Mouse (Mus musculus): Measurements from ENCODE around the gene Paqr3. TPM values are rescaled to one million over a fixed set of nuclear protein-coding genes. Genes with fewer than 3 reads are reported as not detected.

Paqr3 gene
- polyA plus RNA-seq, 1 experiment from 2014 or later, result 16.8 TPM

- no peak for ATAC-seq
- no peaks in the 10 kb centered on the region for H3K9me3 ChIP-seq (ENCODE audit: control insufficient read depth, low read length)
- H3K27me3 ChIP-seq (replicated peaks; ENCODE audit: control insufficient read depth, insufficient read depth, low read length), result no peaks in the 10 kb centered on the region
- H3K4me2 ChIP-seq (ENCODE audit: low read length), result peak overlapping the region; percentile 71
- peaks cover 3% of the 10 kb centered on the region for H3K36me3 ChIP-seq (ENCODE audit: control insufficient read depth, insufficient read depth, low read length)
- H3K9ac ChIP-seq (ENCODE audit: low read depth, low read length), result peak overlapping the region; percentile 83
- 6% methylated on average over 5 of the region's 5 CpGs for WGBS
- H3K4me3 ChIP-seq (ENCODE audit: low read length), result peak overlapping the region; percentile 77
- H3K27ac ChIP-seq (ENCODE audit: low read depth, low read length), result peak overlapping the region; percentile 74
- H3K4me1 ChIP-seq (ENCODE audit: control insufficient read depth, insufficient read depth, low read depth, low read length), result peaks cover 16% of the 10 kb centered on the region
Observed at GRCm38 (mm10) chr5:97110697-97111096, 699 bp downstream of the Paqr3 start.

DNA sequence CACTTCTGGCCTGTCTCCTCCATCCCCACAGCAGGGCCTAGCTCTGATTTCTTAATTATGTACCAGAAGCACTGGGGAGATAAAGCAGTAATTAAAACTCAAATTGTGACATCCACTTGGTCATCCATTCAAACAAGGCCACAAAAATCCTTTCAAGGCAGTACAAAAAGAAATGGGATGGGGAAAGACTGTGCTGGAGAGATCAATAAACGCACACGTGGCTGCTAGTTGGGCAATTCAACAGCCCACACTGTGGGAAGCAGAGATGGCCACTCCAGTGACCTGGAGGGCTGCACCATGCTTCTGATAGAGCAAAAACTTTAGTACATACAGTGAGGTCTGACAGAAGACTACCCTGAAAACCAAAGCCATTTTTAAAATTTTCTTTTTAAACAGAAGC lies 1.3 kb downstream of the Paqr3 start:
- H3K4me2 ChIP-seq (ENCODE audit: low read length), result peak overlapping the region; percentile 71
- H3K9me3 ChIP-seq (ENCODE audit: control insufficient read depth, low read length), result no peaks in the 10 kb centered on the region
- peak overlapping the region; percentile 11; the same call in 1 of the 2 replicates for H3K9ac ChIP-seq (ENCODE audit: low read depth, low read length)
- no peak for ATAC-seq
- H3K27ac ChIP-seq (ENCODE audit: low read depth, low read length), result no peak overlapping the region
- peaks cover 6% of the 10 kb centered on the region for H3K36me3 ChIP-seq (ENCODE audit: control insufficient read depth, insufficient read depth, low read length)
- WGBS, result 38% methylated on average over 2 of the region's 2 CpGs
- H3K4me1 ChIP-seq (ENCODE audit: control insufficient read depth, insufficient read depth, low read depth, low read length), result peaks cover 16% of the 10 kb centered on the region
- H3K4me3 ChIP-seq (ENCODE audit: low read length), result peak overlapping the region; percentile 77
- no peaks in the 10 kb centered on the region for H3K27me3 ChIP-seq (replicated peaks; ENCODE audit: control insufficient read depth, insufficient read depth, low read length)

DNA sequence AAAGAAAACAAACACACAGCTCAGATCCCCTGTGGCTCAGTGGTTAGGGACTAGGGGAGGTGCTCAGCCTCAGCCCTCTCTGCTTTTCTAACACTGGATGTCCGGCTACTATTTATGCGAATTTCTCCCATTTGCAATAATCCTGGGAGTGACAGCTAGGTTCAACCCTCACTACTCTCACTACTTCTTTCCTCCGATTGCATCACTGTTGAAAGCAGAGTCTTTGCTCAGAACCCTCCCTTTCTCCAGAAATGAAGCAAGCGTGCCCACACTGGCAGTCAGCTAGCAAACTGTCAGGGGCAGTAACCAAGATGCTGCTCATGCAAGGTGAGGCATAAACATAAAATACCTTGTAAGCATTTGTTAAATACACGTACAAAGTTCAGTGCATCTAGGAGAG lies 3.1 kb downstream of the Paqr3 start:
- Histone ChIP-seq H3K27me3 (replicated peaks; ENCODE audit: control insufficient read depth, insufficient read depth, low read length) (no peaks in the 10 kb centered on the region), H3K4me3 (ENCODE audit: low read length) (no peak overlapping the region), H3K4me1 (ENCODE audit: control insufficient read depth, insufficient read depth, low read depth, low read length) (peaks cover 16% of the 10 kb centered on the region), H3K27ac (ENCODE audit: low read depth, low read length) (no peak overlapping the region), H3K9ac (ENCODE audit: low read depth, low read length) (no peak overlapping the region), H3K4me2 (ENCODE audit: low read length) (no peak overlapping the region), H3K9me3 (ENCODE audit: control insufficient read depth, low read length) (no peaks in the 10 kb centered on the region), H3K36me3 (ENCODE audit: control insufficient read depth, insufficient read depth, low read length) (peaks cover 6% of the 10 kb centered on the region)
- WGBS, result 83% methylated on average over 5 of the region's 5 CpGs
- ATAC-seq, result no peak

- Histone ChIP-seq H3K4me1 (ENCODE audit: control insufficient read depth, insufficient read depth, low read depth, low read length) (no peaks in the 10 kb centered on the region; the same call in 1 of the 2 replicates), H3K27me3 (replicated peaks; ENCODE audit: control insufficient read depth, insufficient read depth, low read length) (no peaks in the 10 kb centered on the region), H3K36me3 (ENCODE audit: control insufficient read depth, insufficient read depth, low read length) (peaks cover 20% of the 10 kb centered on the region), H3K27ac (ENCODE audit: low read depth, low read length) (no peak overlapping the region), H3K4me2 (ENCODE audit: low read length) (no peak overlapping the region), H3K9ac (ENCODE audit: low read depth, low read length) (no peak overlapping the region), H3K4me3 (ENCODE audit: low read length) (no peak overlapping the region), H3K9me3 (ENCODE audit: control insufficient read depth, low read length) (no peaks in the 10 kb centered on the region)
- 94% methylated on average over 8 of the region's 8 CpGs for WGBS
- no peak for ATAC-seq
Observed at GRCm38 (mm10) chr5:97099954-97100353, 11.4 kb downstream of the Paqr3 start.

DNA sequence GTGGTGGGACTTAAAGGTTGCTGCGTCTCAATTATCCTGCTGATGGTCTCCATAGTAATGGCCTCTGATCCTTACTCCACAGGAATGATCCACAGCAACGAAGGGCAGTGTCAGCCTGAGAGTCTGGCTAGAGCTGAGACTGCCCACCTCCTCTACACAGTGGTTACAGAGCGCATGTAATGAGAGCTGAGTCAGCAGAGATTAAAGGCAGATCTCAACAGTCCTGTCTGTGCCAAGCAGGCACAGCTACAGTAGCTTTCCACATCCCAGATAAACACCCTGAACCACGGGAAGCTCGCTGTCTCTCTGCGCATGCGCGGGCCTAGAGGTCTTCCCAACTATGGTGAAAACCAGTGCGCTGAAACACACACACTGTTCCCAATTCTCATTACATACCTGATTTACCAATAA lies 13.8 kb downstream of the Paqr3 start:
- ATAC-seq, result peak; percentile 70
- Histone ChIP-seq H3K27ac (ENCODE audit: low read depth, low read length) (no peak overlapping the region), H3K27me3 (replicated peaks; ENCODE audit: control insufficient read depth, insufficient read depth, low read length) (no peaks in the 10 kb centered on the region), H3K4me2 (ENCODE audit: low read length) (no peak overlapping the region), H3K9ac (ENCODE audit: low read depth, low read length) (no peak overlapping the region), H3K36me3 (ENCODE audit: control insufficient read depth, insufficient read depth, low read length) (peaks cover 18% of the 10 kb centered on the region), H3K4me1 (ENCODE audit: control insufficient read depth, insufficient read depth, low read depth, low read length) (no peaks in the 10 kb centered on the region; the same call in 1 of the 2 replicates), H3K9me3 (ENCODE audit: control insufficient read depth, low read length) (no peaks in the 10 kb centered on the region), H3K4me3 (ENCODE audit: low read length) (no peak overlapping the region)
- 74% methylated on average over 9 of the region's 9 CpGs for WGBS

- no peak overlapping the region for H3K4me3 ChIP-seq (ENCODE audit: low read length)
- H3K36me3 ChIP-seq (ENCODE audit: control insufficient read depth, insufficient read depth, low read length), result peaks cover 11% of the 10 kb centered on the region
- no peaks in the 10 kb centered on the region for H3K27me3 ChIP-seq (replicated peaks; ENCODE audit: control insufficient read depth, insufficient read depth, low read length)
- no peaks in the 10 kb centered on the region for H3K9me3 ChIP-seq (ENCODE audit: control insufficient read depth, low read length)
- no peaks in the 10 kb centered on the region; the same call in 1 of the 2 replicates for H3K4me1 ChIP-seq (ENCODE audit: control insufficient read depth, insufficient read depth, low read depth, low read length)
- 60% methylated on average over 13 of the region's 13 CpGs for WGBS
- no peak overlapping the region for H3K27ac ChIP-seq (ENCODE audit: low read depth, low read length)
- no peak overlapping the region for H3K9ac ChIP-seq (ENCODE audit: low read depth, low read length)
- no peak overlapping the region for H3K4me2 ChIP-seq (ENCODE audit: low read length)
- ATAC-seq, result no peak
Observed at GRCm38 (mm10) chr5:97095335-97095734, 16.1 kb downstream of the Paqr3 start.

DNA sequence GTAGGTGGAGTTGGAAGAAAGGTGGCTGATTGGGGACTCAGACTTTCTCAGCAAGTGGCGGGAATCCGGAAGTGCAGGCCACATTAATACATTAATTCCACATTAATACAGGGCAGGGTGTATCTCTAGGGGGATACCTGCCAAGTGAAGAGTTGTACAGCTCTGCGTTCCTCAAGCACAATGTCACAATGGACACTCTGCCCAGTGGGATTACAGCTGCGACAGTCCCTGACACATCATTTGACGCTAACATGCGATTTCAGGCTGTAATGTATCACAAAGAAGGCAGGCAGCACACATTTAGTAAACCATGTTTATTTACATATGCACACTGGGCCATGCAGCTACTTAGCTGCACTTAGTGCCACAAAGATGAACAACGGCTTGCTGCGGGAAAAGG lies 18.4 kb downstream of the Paqr3 start:
- Histone ChIP-seq H3K4me2 (ENCODE audit: low read length) (no peak overlapping the region), H3K4me1 (ENCODE audit: control insufficient read depth, insufficient read depth, low read depth, low read length) (no peaks in the 10 kb centered on the region; the same call in 1 of the 2 replicates), H3K27ac (ENCODE audit: low read depth, low read length) (no peak overlapping the region), H3K9ac (ENCODE audit: low read depth, low read length) (no peak overlapping the region), H3K27me3 (replicated peaks; ENCODE audit: control insufficient read depth, insufficient read depth, low read length) (no peaks in the 10 kb centered on the region), H3K4me3 (ENCODE audit: low read length) (no peak overlapping the region), H3K36me3 (ENCODE audit: control insufficient read depth, insufficient read depth, low read length) (peaks cover 2% of the 10 kb centered on the region), H3K9me3 (ENCODE audit: control insufficient read depth, low read length) (no peaks in the 10 kb centered on the region)
- WGBS, result 72% methylated on average over 8 of the region's 8 CpGs
- no peak for ATAC-seq

GRCm38 (mm10) chr5:97090034-97090784 lies 21.2 kb downstream of the Paqr3 start:
- no peak overlapping the region for H3K4me3 ChIP-seq (ENCODE audit: low read length)
- H3K9me3 ChIP-seq (ENCODE audit: control insufficient read depth, low read length), result no peaks in the 10 kb centered on the region
- peaks cover 13% of the 10 kb centered on the region for H3K36me3 ChIP-seq (ENCODE audit: control insufficient read depth, insufficient read depth, low read length)
- H3K9ac ChIP-seq (ENCODE audit: low read depth, low read length), result no peak overlapping the region
- no peaks in the 10 kb centered on the region for H3K27me3 ChIP-seq (replicated peaks; ENCODE audit: control insufficient read depth, insufficient read depth, low read length)
- no peak overlapping the region for H3K27ac ChIP-seq (ENCODE audit: low read depth, low read length)
- ATAC-seq, result no peak
- H3K4me2 ChIP-seq (ENCODE audit: low read length), result no peak overlapping the region
- WGBS, result 74% methylated on average over 6 of the region's 6 CpGs
- H3K4me1 ChIP-seq (ENCODE audit: control insufficient read depth, insufficient read depth, low read depth, low read length), result no peaks in the 10 kb centered on the region

- Histone ChIP-seq H3K4me2 (ENCODE audit: low read length) (no peak overlapping the region), H3K4me3 (ENCODE audit: low read length) (no peak overlapping the region), H3K4me1 (ENCODE audit: control insufficient read depth, insufficient read depth, low read depth, low read length) (no peaks in the 10 kb centered on the region), H3K9me3 (ENCODE audit: control insufficient read depth, low read length) (no peaks in the 10 kb centered on the region), H3K27me3 (replicated peaks; ENCODE audit: control insufficient read depth, insufficient read depth, low read length) (no peaks in the 10 kb centered on the region), H3K36me3 (ENCODE audit: control insufficient read depth, insufficient read depth, low read length) (peaks cover 13% of the 10 kb centered on the region), H3K9ac (ENCODE audit: low read depth, low read length) (no peak overlapping the region), H3K27ac (ENCODE audit: low read depth, low read length) (no peak overlapping the region)
- ATAC-seq, result no peak
- WGBS, result 89% methylated on average over 3 of the region's 3 CpGs
Observed at GRCm38 (mm10) chr5:97089426-97089825, 22.0 kb downstream of the Paqr3 start.
